Mouse (Mus musculus) forebrain, embryonic 14.5 days (tissue): ENCODE results near the gene Olfr1188. TPM values are rescaled to one million over a fixed set of nuclear protein-coding genes. Genes with fewer than 3 reads are reported as not detected.
"Not testable (repeated sequence)": the region's sequence is repeated elsewhere in the genome, so short reads cannot be mapped to it uniquely, and the experiment has no call there.

Experiments
- ATAC-seq: fragments of 200-750 bp; cut with Nextera tagmentation; 2 replicates; pipeline ENCODE4 v1.8.0; 2017; ENCODE audit warnings: mild to moderate bottlenecking, moderate library complexity
- DNase-seq: peaks from one replicate; pipeline ENCODE4 v3.0.0-alpha.2; 2015; ENCODE audit warnings: low spot score
- H3K27ac ChIP-seq: fragments of 300-500 bp; sonication (generic); 2 replicates; pipeline ENCODE4 v1.5.1; 2014; ENCODE audit warnings: low read depth, mild to moderate bottlenecking, control low read depth, low read length, moderate library complexity
- H3K27me3 ChIP-seq: fragments of 300-500 bp; sonication (generic); replicated peaks from 2 replicates; pipeline ENCODE4 v1.6.1; 2014; ENCODE audit warnings: low read length, control low read depth, mixed read lengths; ENCODE audit not compliant: control insufficient read depth, insufficient read depth
- H3K36me3 ChIP-seq: fragments of 300-500 bp; sonication (generic); 2 replicates; pipeline ENCODE4 v1.6.1; 2014; ENCODE audit warnings: low read length, control low read depth; ENCODE audit not compliant: control insufficient read depth, insufficient read depth
- H3K4me1 ChIP-seq: fragments of 300-500 bp; sonication (generic); 2 replicates; pipeline ENCODE4 v1.6.1; 2014; ENCODE audit warnings: antibody characterized with exemption, low read length, control low read depth; ENCODE audit not compliant: control insufficient read depth, insufficient read depth
- H3K4me2 ChIP-seq: fragments of 300-500 bp; sonication (generic); 2 replicates; pipeline ENCODE4 v1.6.1; 2014; ENCODE audit warnings: mild to moderate bottlenecking, control low read depth, low read length
- H3K4me3 ChIP-seq: fragments of 300-500 bp; sonication (generic); 2 replicates; pipeline ENCODE4 v1.5.1; 2014; ENCODE audit warnings: low read depth, low read length, control low read depth
- H3K9ac ChIP-seq: fragments of 300-500 bp; sonication (generic); 2 replicates; pipeline ENCODE4 v1.6.1; 2014; ENCODE audit warnings: mild to moderate bottlenecking, low read length, control low read depth, moderate library complexity
- H3K9me3 ChIP-seq: fragments of 300-500 bp; sonication (generic); replicated peaks from 2 replicates; pipeline ENCODE4 v1.6.1; 2016; ENCODE audit warnings: low read length, control low read depth, mixed read lengths; ENCODE audit not compliant: control insufficient read depth
- whole genome bisulfite sequencing: fragments of 180-500 bp; shearing (Covaris S2); extraction: QIAGEN DNeasy Blood & Tissue Kit; methylation state at CpG from one replicate; pipeline ENCODE4 v1.1.7; 2014; 5-methylcytosine and 5-hydroxymethylcytosine counted together
- polyA plus RNA-seq: library from polyadenylated mRNA; unstranded; fragments of >200 nt; fragmentation: Nextera tagmentation; extraction: Ambion mirVana; gene quantifications from 2 replicates; pipeline ENCODE4 v1.2.1, GENCODE M21; 2014

The Olfr1188 gene
- not detected in 2 replicates for polyA plus RNA-seq

- no peaks in the 10 kb centered on the region for H3K4me1 ChIP-seq
- H3K36me3 ChIP-seq: no peaks in the 10 kb centered on the region
- no peaks in the 10 kb centered on the region for H3K27me3 ChIP-seq
- H3K27ac ChIP-seq: no peak within 1 kb of the TSS
- WGBS: 84% methylated on average over 2 of the region's 2 CpGs
- no peaks in the 10 kb centered on the region for H3K9me3 ChIP-seq
- no peak within 1 kb of the TSS for H3K9ac ChIP-seq
- H3K4me2 ChIP-seq: no peak within 1 kb of the TSS
- DNase-seq (no peak), ATAC-seq (no peak)
- H3K4me3 ChIP-seq: no peak within 1 kb of the TSS
Observed at GRCm38 (mm10) chr2:88556635-88557034, at the start of gene Olfr1188. Gene Olfr1188, plus strand, starts transcription at chr2:88556935.

DNA sequence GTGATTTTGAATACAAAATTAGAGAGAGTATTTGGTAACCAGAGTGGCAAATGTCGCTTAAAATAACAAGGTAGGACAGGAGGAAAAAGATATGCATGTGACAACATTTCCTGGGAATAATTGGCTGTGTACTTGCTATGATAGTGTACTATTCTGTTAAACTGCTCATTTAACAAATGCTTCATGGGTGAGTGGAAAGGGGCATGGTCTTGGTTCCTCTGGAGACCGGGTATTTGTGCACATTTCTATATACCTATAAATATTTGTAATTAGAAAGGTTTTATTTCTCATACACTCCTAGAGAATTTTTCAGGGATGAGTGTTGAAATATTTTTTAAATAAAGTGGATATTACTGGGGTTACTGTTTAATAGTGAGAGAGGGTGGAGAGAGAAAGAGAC lies 38.5 kb upstream of the Olfr1188 start, which contains the start of gene Olfr1186:
Gene Olfr1186, plus strand, starts transcription at position 301 of the 400 bp plus-strand sequence.
- Histone ChIP-seq H3K4me1 (no peaks in the 10 kb centered on the region), H3K9me3 (no peaks in the 10 kb centered on the region), H3K4me2 (no peak within 1 kb of the TSS), H3K27ac (no peak within 1 kb of the TSS), H3K9ac (no peak within 1 kb of the TSS), H3K36me3 (no peaks in the 10 kb centered on the region), H3K27me3 (no peaks in the 10 kb centered on the region), H3K4me3 (no peak within 1 kb of the TSS)
- 86% methylated on average over 2 of the region's 2 CpGs for WGBS
- ATAC-seq: no peak
- no peak for DNase-seq

- Histone ChIP-seq H3K9me3 (no peaks in the 10 kb centered on the region), H3K36me3 (no peaks in the 10 kb centered on the region), H3K4me1 (no peaks in the 10 kb centered on the region), H3K4me2 (no peak overlapping the region), H3K4me3 (no peak overlapping the region), H3K27me3 (no peaks in the 10 kb centered on the region), H3K9ac (no peak overlapping the region), H3K27ac (no peak overlapping the region)
- no peak for DNase-seq
- no peak for ATAC-seq
- 77% methylated on average over 3 of the region's 3 CpGs for WGBS
Observed at GRCm38 (mm10) chr2:88525720-88526119, 31.0 kb upstream of the Olfr1188 start.

GRCm38 (mm10) chr2:88572696-88573095 lies 16.0 kb downstream of the Olfr1188 start:
- H3K27ac ChIP-seq, DNase-seq, ATAC-seq, H3K36me3 ChIP-seq, H3K9ac ChIP-seq, H3K27me3 ChIP-seq, H3K9me3 ChIP-seq, H3K4me3 ChIP-seq, H3K4me1 ChIP-seq, H3K4me2 ChIP-seq: not testable (repeated sequence)
- 89% methylated on average over 12 of the region's 12 CpGs for WGBS

DNA sequence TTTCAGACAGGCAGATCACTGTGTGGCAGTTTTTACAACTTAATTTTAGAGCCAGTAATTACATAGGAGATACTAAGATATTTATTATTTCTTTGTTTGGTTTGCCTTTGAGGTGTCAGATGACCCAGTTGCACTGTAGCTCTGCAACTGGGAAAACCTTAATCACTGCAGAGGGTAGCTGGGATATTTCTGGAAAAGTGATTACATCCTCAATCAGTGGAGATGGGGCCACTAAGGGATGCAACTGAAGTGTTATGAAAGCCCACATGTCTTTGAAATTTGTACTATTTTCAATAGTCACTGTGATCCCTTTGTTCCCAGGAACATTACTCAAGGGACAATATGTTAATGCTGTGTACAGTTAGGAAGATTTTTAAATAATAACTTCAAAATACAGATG lies 29.4 kb downstream of the Olfr1188 start, which contains the start of gene Olfr1189:
Gene Olfr1189, plus strand, starts transcription at position 301 of the 400 bp plus-strand sequence.
- no peak within 1 kb of the TSS for H3K4me2 ChIP-seq
- no peak for ATAC-seq

More for the DNA sequence above, 29.4 kb downstream of the Olfr1188 start, which contains the start of gene Olfr1189:
- Histone ChIP-seq H3K36me3 (no peaks in the 10 kb centered on the region), H3K27me3 (no peaks in the 10 kb centered on the region), H3K9ac (no peak within 1 kb of the TSS), H3K4me3 (no peak within 1 kb of the TSS), H3K4me1 (no peaks in the 10 kb centered on the region), H3K27ac (no peak within 1 kb of the TSS), H3K9me3 (no peaks in the 10 kb centered on the region)
- DNase-seq: no peak

Other genes with a start within 250 kb of the Olfr1188 start
- gene Olfr1174-ps, start 241.8 kb upstream of the Olfr1188 start, polyA plus RNA-seq: not detected in 2 replicates
- gene Olfr1175-ps, start 229.7 kb upstream of the Olfr1188 start, polyA plus RNA-seq: not detected in 2 replicates
- gene Olfr1176, start 220.2 kb upstream of the Olfr1188 start, polyA plus RNA-seq: not detected in 2 replicates
- gene Olfr1177-ps, start 210.4 kb upstream of the Olfr1188 start, polyA plus RNA-seq: not detected in 2 replicates
- not detected in 2 replicates for gene Olfr1178, start 169.9 kb upstream of the Olfr1188 start, polyA plus RNA-seq
- gene Olfr1179, start 150.5 kb upstream of the Olfr1188 start, polyA plus RNA-seq: not detected in 2 replicates
- not detected in 2 replicates for gene Olfr1180, start 137.8 kb upstream of the Olfr1188 start, polyA plus RNA-seq
- not detected in 2 replicates for gene Olfr1181, start 130.8 kb upstream of the Olfr1188 start, polyA plus RNA-seq
- not detected in 2 replicates for gene Gm13757, start 107.8 kb upstream of the Olfr1188 start, polyA plus RNA-seq
- gene Olfr1183, start 102.1 kb upstream of the Olfr1188 start, polyA plus RNA-seq: not detected in 2 replicates
- gene Olfr1184, start 73.3 kb upstream of the Olfr1188 start, polyA plus RNA-seq: not detected in 2 replicates
- not detected in 2 replicates for gene Olfr1185-ps1, start 63.6 kb upstream of the Olfr1188 start, polyA plus RNA-seq
- gene Olfr1186, start 38.4 kb upstream of the Olfr1188 start, polyA plus RNA-seq: not detected in 2 replicates
- not detected in 2 replicates for gene Olfr1189, start 29.5 kb downstream of the Olfr1188 start, polyA plus RNA-seq
- not detected in 2 replicates for gene Olfr1191-ps1, start 83.6 kb downstream of the Olfr1188 start, polyA plus RNA-seq
- gene Olfr1192-ps1, start 91.6 kb downstream of the Olfr1188 start, polyA plus RNA-seq: not detected in 2 replicates
- gene Olfr1193, start 118.7 kb downstream of the Olfr1188 start, polyA plus RNA-seq: not detected in 2 replicates
- not detected in 2 replicates for gene Olfr1195, start 132.3 kb downstream of the Olfr1188 start, polyA plus RNA-seq
- not detected in 2 replicates for gene Olfr1196, start 147.7 kb downstream of the Olfr1188 start, polyA plus RNA-seq
- gene Olfr1197, start 175.4 kb downstream of the Olfr1188 start, polyA plus RNA-seq: not detected in 2 replicates
- not detected in 2 replicates for gene Olfr1198, start 194.4 kb downstream of the Olfr1188 start, polyA plus RNA-seq
- not detected in 2 replicates for gene Olfr1199, start 203.5 kb downstream of the Olfr1188 start, polyA plus RNA-seq
- not detected in 2 replicates for gene Olfr1200, start 213.6 kb downstream of the Olfr1188 start, polyA plus RNA-seq
- gene Olfr1201, start 236.1 kb downstream of the Olfr1188 start, polyA plus RNA-seq: not detected in 2 replicates